20 mouse cellular contexts compared by ENCODE assay signal in the genomic region with DNA sequence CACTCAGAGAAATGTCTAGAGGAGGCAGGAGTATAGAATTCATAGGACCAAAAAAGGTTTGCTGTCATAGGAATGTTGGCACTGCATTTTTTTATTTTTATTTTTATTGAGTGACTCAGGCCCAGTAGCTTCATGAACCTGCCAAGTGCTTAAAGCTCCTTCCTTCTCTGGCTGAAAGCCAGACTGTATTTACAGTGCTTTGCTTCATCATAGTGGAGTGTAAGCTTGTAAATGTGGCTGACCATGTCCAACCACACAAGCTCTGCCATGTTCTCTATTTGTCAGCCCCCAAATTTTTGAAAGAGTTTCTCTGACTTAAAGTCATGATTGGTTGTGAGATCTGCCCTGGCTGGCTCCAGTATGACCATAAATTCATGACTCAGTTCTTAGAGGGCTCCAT.
DNase-seq lines count a peak whose midpoint lies in the region; ATAC-seq and TF ChIP-seq lines count a peak whose summit lies in the region.
"Had no signal": no experiment of that assay in that cellular context is flagged by ENCODE, and none has a peak within 500 bp of the region (broad histone marks: within the 10 kb centered on the region; RNA-seq: fewer than 3 reads in every experiment).

No protein-coding gene starts in this region.

- no peaks in the 10 kb centered on the region for H3K27me3 ChIP-seq in heart, postnatal 0 days (ENCODE audit: control insufficient read depth, insufficient read depth, low read length)
- no peaks in the 10 kb centered on the region for H3K27me3 ChIP-seq in hindbrain, embryonic 11.5 days (ENCODE audit: control insufficient read depth, insufficient read depth, low read length)
- H3K27me3 ChIP-seq in embryonic facial prominence, embryonic 10.5 days (replicated peaks; ENCODE audit: low read depth, poor library complexity, severe bottlenecking) = no peaks in the 10 kb centered on the region
- H3K27me3 ChIP-seq: embryonic facial prominence, embryonic 13.5 days; heart, embryonic 13.5 days; intestine, embryonic 15.5 days had no signal

- no peak for TF ChIP-seq EP300 in heart, postnatal 0 days (IDR thresholded peaks at IDR 0.05; ENCODE audit: low read depth)

- peak; percentile 60; the same call in 1 of the 2 replicates for ATAC-seq in heart, postnatal 0 days (ENCODE audit: insufficient read depth, low read depth)
- no peak for ATAC-seq in hindbrain, embryonic 11.5 days (ENCODE audit: low FRiP score)
- ATAC-seq: forebrain, embryonic 14.5 days; intestine, embryonic 15.5 days had no signal

- H3K9ac ChIP-seq in heart, postnatal 0 days (replicated peaks; ENCODE audit: low read depth, low read length) = no peak overlapping the region
- H3K9ac ChIP-seq in hindbrain, embryonic 11.5 days (ENCODE audit: low read depth, low read length) = no peak overlapping the region
- H3K9ac ChIP-seq: embryonic facial prominence, embryonic 13.5 days; heart, embryonic 13.5 days; hindbrain, embryonic 14.5 days; intestine, embryonic 15.5 days had no signal

- no peak overlapping the region for H3K4me3 ChIP-seq in heart, postnatal 0 days (ENCODE audit: low read depth, low read length)
- no peak overlapping the region for H3K4me3 ChIP-seq in hindbrain, embryonic 11.5 days (ENCODE audit: low read depth, low read length)
- no peak overlapping the region for H3K4me3 ChIP-seq in embryonic facial prominence, embryonic 10.5 days
- H3K4me3 ChIP-seq: embryonic facial prominence, embryonic 13.5 days; forebrain, embryonic 10.5 days; gastrocnemius, adult 2 months; heart, embryonic 13.5 days; intestine, embryonic 15.5 days had no signal

- peak; percentile 31 for DNase-seq in heart, postnatal 0 days (ENCODE audit: low spot score)
- no peak for DNase-seq in heart, postnatal 36 days
- DNase-seq in 3134 (ENCODE audit: extremely low read depth, insufficient read length, low spot score) (peak; percentile 50), NIH3T3 (ENCODE audit: low read depth) (peak; percentile 48)
- peak; percentile 19 for DNase-seq in fibroblast of lung, adult 2 months (ENCODE audit: low read depth)
- DNase-seq in hindbrain, embryonic 11.5 days (ENCODE audit: low spot score) = no peak
- DNase-seq in adrenal gland, postnatal 10 days = no peak
- no peak for DNase-seq in embryonic facial prominence, embryonic 10.5 days (ENCODE audit: low spot score)
- DNase-seq: adrenal gland, postnatal 25 days; cerebellum, adult 9-10 months; cerebellum, postnatal 25 days; gastrocnemius, adult 2 months; gastrocnemius, postnatal 25 days; kidney, adult 18-20 months had no signal

- TF ChIP-seq CTCF in heart, postnatal 0 days (IDR thresholded peaks at IDR 0.05; ENCODE audit: low read depth) = no peak

- peaks cover 4% of the 10 kb centered on the region; the same call in 1 of the 2 replicates for H3K4me1 ChIP-seq in heart, postnatal 0 days (ENCODE audit: control insufficient read depth, insufficient read depth)
- no peaks in the 10 kb centered on the region for H3K4me1 ChIP-seq in hindbrain, embryonic 11.5 days (replicated peaks; ENCODE audit: control insufficient read depth, insufficient read depth, low read length)
- no peaks in the 10 kb centered on the region for H3K4me1 ChIP-seq in embryonic facial prominence, embryonic 10.5 days
- H3K4me1 ChIP-seq: embryonic facial prominence, embryonic 13.5 days; forebrain, embryonic 10.5 days; heart, embryonic 13.5 days; intestine, embryonic 15.5 days had no signal

- intact Hi-C loops in heart, postnatal 36 days (cut with DNase I) = no loop called here

- H3K27ac ChIP-seq in heart, postnatal 0 days (ENCODE audit: low read depth) = no peak overlapping the region
- H3K27ac ChIP-seq in hindbrain, embryonic 11.5 days (ENCODE audit: low read depth, low read length) = no peak overlapping the region
- no peak overlapping the region for H3K27ac ChIP-seq in embryonic facial prominence, embryonic 10.5 days (replicated peaks)
- H3K27ac ChIP-seq: embryonic facial prominence, embryonic 13.5 days; forebrain, embryonic 10.5 days; gastrocnemius, adult 2 months; heart, embryonic 13.5 days; hindbrain, embryonic 14.5 days; intestine, embryonic 15.5 days had no signal

- H3K9me3 ChIP-seq in heart, postnatal 0 days (replicated peaks; ENCODE audit: control insufficient read depth, low read length) = no peaks in the 10 kb centered on the region
- no peaks in the 10 kb centered on the region for H3K9me3 ChIP-seq in hindbrain, embryonic 11.5 days (ENCODE audit: control insufficient read depth, low read length)
- H3K9me3 ChIP-seq in embryonic facial prominence, embryonic 10.5 days = no peaks in the 10 kb centered on the region
- H3K9me3 ChIP-seq: embryonic facial prominence, embryonic 13.5 days; forebrain, embryonic 10.5 days; heart, embryonic 13.5 days; intestine, embryonic 15.5 days had no signal

- H3K4me2 ChIP-seq in heart, postnatal 0 days (ENCODE audit: low read depth, low read length) = no peak overlapping the region
- no peak overlapping the region for H3K4me2 ChIP-seq in hindbrain, embryonic 11.5 days (replicated peaks; ENCODE audit: low read depth, low read length)
- H3K4me2 ChIP-seq: embryonic facial prominence, embryonic 13.5 days; heart, embryonic 13.5 days; hindbrain, embryonic 14.5 days; intestine, embryonic 15.5 days had no signal

- no peaks in the 10 kb centered on the region for H3K36me3 ChIP-seq in heart, postnatal 0 days (replicated peaks; ENCODE audit: control insufficient read depth, insufficient read depth, low read length)
- H3K36me3 ChIP-seq in hindbrain, embryonic 11.5 days (ENCODE audit: control insufficient read depth, insufficient read depth, low read length) = no peaks in the 10 kb centered on the region
- no peaks in the 10 kb centered on the region for H3K36me3 ChIP-seq in embryonic facial prominence, embryonic 10.5 days (replicated peaks)
- H3K36me3 ChIP-seq: embryonic facial prominence, embryonic 13.5 days; forebrain, embryonic 10.5 days; heart, embryonic 13.5 days; intestine, embryonic 15.5 days had no signal

Comparison
In these comparisons a context has a peak if more than half of its experiments do, and no peak if none do; other contexts are left out.
1. DNase-seq: peak in heart, postnatal 0 days (single experiment), 3134 (single experiment), NIH3T3 (single experiment) and fibroblast of lung, adult 2 months (single experiment); none in heart, postnatal 36 days (0 of 2), hindbrain, embryonic 11.5 days (single experiment), adrenal gland, postnatal 10 days (single experiment) and embryonic facial prominence, embryonic 10.5 days (single experiment).